Mouse (Mus musculus) small intestine, adult 2 months (tissue): ENCODE measurements around the gene Pde4d.

Experiments used
- CTCF ChIP-seq: fragments of 200-500 bp; IDR thresholded peaks from 2 replicates; pipeline ENCODE4 v1.5.1; 2012; ENCODE audit warnings: low read depth, mild to moderate bottlenecking, control low read depth, inconsistent platforms, low read length, moderate library complexity, mixed read lengths; ENCODE audit not compliant: insufficient replicate concordance, insufficient read length; ENCODE audit errors: extremely low read depth
- POLR2A ChIP-seq: fragments of 200-500 bp; IDR thresholded peaks from 2 replicates; pipeline ENCODE4 v1.6.1; 2012; ENCODE audit warnings: low read depth, mild to moderate bottlenecking, control low read depth, inconsistent platforms, low read length, moderate library complexity

DNA sequence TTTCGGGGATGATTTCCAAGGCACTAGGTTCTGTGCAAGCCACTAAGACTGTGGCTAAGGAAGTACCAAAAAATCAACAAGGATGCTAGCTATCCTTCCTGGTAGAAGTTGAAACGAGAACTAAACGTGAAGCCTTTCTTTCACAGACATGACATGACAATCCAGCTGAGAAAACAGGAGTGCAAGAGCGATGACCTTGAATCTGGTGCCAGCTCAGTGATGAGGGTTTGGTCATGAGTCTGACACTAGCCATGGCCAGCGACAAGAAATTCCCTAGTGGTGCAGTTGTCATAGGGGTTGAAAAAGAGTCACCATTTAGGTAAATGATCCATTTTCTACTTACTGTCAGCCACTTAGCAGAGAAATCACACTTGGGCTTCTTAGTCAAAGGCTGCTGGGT, 1466.2 kb downstream of the Pde4d start:
- TF ChIP-seq POLR2A (no peak), CTCF (no peak)
